Mouse (Mus musculus) erythroblast, adult 5-6 weeks (primary cell): ENCODE data around the gene Abca8b. TPM values are rescaled to one million over a fixed set of nuclear protein-coding genes. Genes with fewer than 3 reads are reported as not detected.
"Not testable (repeated sequence)": the region's sequence is repeated elsewhere in the genome, so short reads cannot be mapped to it uniquely, and the experiment has no call there.

Source experiments
- ATAC-seq: replicated peaks from 2 replicates; pipeline ENCODE4 v1.8.0; 2016; ENCODE audit warnings: moderate number of reproducible peaks, mild to moderate bottlenecking, moderate TSS enrichment, inconsistent platforms; ENCODE audit not compliant: poor library complexity, low FRiP score, severe bottlenecking
- total RNA-seq, 2 experiments: library from RNA; stranded (forward) in 1 of 2; stranded (reverse) in 1 of 2; fragments of 150-400 nt in 1 of 2; fragments of 200-764, 138-1000 nt in 1 of 2; gene quantifications; 2 replicates each; pipeline versions ENCODE4 v1.2.3 to v1.2.4; 2015 to 2017; ENCODE audit warnings: low replicate concordance in 2 of 2

Abca8b gene
- total RNA-seq, 2 experiments from 2014 or later = under 0.01 TPM; not detected in 1

DNA sequence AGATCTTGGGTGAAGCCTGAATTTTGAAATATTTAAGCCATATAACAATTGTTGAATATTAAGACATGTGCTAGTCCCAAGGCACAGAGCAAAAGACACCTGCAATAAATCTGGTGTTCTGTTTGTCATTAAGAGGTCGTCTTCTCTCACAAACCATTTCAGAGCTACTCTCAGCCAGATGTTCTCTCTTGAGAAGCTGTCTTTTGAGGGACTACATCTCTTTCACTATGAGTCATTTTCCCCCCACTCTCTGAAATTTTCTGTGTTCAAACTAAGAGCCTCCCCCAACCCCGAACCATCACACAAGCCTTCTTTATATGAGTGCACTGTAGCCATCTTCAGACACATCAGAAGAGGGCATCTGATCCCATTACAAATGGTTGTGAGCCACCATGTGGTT, 76.2 kb downstream of the Abca8b start:
- no peak for ATAC-seq

DNA sequence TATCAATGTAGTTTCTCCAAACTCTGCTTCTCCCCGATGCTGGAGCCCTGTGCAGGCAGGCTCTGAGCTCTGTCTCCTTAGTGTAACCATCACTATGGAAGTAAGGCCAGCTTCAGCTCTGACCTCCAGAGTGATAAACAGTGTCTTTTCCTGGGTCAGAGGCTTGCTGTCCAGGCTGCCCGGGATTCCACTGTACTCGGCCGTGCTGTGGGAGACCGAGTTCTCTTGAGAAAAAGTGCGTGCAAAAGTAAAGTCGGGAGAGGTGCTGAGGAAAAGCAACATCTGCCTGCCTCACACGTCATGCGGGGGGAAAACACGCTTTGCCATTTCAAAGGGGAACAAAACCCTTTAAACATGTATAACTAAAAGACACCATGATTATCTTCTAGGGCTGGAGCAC, 79.0 kb downstream of the Abca8b start:
- no peak for ATAC-seq

DNA sequence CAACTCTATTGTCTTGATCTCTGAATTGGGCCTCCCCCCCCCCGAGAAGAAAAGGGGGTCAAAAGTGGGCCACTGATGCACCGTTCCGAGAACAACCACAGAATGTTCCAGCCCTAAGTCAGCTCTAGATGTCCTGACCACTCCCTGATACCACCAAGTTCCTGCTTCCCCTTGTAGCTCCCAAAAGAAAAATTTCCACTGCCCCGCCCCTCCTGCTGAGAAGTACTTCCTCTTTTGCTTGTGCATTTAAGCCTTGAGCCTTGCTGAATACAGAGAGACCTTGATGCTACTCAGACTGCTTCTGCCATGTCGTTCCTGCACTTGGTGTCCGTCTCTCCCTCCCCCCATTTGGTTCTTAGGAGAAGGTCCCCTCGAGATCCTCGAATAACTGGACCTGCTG, 82.5 kb downstream of the Abca8b start:
- ATAC-seq = not testable (repeated sequence)

DNA sequence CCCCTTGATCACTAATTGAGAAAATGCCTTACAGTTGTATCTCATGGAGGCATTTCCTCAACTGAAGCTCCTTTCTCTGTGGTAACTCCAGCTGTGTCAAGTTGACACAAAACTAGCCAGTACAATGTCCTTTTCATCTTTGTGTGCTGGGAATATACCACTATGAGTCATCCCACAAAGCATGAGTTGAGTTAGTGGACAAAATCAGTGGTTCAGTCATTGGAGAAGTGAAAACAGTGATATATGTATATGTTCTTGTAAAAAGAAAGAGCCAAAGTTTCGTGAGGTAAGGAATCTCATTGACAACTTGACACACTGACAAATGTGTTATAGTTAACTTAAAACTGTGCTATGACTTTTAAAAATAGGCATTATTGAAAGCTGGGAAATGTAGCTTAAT, 83.5 kb downstream of the Abca8b start:
- not testable (repeated sequence) for ATAC-seq

DNA sequence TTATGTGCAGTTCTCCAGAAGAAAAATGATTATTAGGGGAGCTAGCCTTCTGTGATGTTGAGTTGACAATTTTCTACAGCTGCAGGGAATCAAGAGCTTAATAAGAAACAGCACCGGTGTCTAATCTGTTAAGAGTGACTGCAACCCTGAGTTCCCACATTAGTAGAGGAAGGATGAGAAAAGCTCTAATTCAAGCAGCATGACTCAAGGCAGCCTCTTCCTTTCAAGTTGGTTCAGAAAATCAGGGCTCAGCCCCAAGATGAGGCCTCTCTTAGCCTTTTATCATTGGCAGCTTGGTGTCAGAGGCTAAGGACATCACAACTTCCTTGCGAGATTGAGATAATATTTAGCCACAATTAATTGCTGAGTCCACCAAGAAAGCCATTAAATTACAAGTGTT, 85.8 kb downstream of the Abca8b start:
- no peak for ATAC-seq

DNA sequence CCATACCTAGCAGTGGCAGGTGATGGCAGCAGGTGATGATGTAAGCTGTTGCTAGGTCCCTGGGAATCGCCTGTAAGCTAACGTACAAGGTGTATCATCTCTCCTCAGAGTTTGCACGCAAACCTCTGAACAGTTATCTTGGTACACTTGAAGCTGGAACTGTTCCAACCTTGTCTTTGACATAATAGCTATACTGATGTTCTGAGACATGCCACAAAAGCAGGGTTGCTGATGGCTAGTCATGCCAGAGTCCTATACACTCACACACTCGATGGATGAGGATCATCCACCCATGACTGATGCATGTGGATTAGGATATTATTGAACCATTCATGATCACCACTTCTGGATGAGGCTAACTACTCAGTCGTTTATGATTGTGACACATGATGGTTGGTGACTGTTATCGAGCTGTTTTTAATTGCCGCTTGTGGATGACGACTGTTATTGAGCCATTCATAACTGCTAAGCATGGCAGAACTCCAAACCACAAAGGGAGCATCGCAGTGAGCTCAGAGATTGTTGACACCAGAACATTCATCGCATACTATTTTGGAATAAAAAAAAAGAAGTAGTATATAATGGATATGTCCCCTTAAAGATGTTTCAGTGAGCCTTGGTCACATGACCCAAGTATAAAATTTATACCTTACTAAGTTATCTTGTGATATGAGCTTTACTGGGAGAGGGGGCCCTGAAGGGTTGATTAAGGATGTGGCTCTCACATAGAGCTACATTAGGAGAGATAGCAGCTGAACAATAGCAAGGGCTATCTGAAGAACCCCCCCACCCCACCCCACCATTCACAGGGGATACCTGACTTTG, 87.2 kb downstream of the Abca8b start:
- ATAC-seq = no peak

DNA sequence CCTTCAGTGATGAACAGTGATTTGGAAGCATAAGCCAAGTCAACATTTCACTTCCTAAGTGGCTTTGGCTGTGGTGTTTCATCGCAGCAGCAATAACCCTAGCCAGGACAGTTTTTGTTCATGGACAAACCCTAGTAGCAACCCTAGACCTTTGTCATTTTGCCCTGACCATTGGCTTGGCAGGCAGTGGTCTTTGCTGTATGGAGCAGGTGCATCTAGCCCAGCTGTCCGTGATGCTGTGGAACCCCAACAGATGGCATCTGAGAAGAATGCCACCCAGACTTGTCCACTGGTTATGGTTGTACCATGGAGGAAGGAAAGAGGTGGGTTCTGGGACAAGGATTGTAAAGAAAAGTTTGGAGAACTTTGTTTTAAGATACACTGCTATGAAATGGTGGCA, 88.1 kb downstream of the Abca8b start:
- ATAC-seq = no peak

DNA sequence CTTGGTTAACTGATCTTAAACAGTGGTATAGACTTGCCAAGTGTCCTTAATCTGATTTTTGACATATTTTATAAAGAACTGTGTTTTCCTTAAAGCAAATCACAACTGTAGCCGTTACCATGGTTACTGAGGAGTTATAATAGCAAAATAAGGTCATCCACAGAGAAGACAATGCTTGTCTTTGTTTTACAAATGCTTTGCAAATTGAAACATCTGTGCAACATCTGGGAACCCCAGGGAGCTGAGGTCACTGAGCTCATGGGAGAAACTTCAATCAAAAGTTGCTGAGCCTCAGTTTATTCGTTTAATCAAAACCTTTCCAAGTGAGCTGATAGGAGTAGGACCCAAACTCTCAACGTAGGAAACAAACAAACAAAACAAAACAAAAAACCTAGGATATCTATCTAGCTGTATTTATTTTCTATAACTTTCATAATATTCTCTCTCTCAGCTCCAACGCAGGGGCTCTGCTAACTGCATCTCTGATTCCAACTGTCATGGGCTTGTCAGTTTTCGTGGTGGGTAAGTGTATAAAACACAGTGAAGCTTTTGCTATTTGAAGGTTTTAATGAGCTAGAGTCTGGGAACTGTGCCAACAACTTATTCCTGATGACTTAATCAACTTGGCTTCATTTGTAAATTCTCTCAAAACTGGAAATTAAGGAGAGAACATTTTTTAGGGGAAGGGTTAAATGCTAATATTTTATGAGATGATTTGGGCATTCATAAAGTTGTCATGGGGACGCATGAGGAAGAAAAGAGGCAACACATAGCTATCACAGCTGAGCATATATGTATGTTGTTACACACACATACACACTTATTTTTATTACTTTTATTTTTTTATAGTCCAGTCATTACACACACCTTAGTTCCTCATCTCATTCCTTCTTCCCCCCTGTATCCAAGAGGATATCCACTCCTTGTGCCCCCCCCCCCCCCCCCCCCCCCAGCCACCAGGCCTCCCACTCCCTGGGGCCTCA, 92.7 kb downstream of the Abca8b start:
- no peak for ATAC-seq

DNA sequence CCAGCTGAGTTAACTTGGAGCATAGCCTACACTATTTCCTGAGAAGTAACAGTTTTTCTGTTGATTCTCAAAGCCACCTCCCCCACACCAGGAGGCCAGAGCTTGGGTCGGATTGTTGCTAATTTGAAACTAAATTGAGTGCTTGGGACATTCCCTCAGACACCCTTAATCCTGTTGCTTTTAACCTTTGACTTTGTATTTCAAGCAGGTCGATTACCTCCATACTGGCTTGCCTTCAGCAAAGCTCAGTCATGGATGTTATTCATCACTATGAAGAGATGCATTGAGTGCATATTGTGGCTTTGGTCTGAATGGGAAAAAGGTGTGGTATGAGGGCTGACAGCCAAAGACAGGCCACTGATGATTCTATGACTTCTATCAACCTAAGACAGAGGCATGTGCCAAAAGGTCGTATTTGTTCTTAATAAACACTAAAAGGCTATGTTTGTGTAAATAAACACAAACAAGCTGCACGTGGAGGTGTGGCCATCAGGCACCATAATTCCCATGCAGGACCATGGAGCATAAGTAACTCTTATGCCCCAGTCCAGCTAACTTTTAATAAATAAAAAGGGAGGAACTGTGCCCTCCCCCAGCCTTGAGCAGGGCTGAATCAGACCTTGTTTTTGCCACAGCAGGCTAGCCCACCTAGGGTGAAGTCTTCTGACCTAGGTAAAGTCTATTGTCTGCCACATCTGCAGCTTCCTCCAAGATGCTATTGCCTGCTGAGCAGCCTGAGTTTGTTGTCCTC, 95.0 kb downstream of the Abca8b start:
- ATAC-seq = no peak

DNA sequence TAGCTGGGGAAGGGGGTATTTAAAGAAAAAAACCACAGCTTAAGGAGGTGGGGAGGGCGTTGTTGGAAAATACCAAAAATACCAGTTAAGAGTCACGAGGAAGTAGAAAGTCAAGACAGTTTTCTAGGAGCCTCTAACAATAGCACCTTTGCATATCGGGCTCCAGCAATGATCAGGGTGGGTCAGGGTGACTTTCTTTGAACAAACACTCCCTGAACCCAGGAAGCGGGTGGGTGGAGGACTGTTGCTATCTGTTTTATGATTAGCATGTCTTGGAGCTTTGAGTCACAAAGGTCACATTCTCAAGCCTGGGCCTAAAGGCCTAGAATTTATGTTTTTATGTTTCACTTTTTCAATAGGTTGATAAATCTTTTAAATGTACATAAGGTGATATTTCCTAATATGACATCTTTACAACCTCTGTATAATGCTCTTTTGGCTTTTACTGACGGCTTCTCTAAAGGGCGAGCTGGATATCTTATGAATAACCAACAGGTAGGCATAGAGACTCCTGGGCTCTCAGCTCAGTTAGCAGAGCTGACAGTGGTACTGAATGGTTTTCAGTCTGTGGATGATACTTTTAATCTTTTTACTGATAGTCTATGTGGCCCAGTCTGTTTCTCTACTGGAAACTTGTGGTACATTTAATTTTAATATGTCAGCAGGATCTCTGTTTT, 96.7 kb downstream of the Abca8b start:
- ATAC-seq = no peak

DNA sequence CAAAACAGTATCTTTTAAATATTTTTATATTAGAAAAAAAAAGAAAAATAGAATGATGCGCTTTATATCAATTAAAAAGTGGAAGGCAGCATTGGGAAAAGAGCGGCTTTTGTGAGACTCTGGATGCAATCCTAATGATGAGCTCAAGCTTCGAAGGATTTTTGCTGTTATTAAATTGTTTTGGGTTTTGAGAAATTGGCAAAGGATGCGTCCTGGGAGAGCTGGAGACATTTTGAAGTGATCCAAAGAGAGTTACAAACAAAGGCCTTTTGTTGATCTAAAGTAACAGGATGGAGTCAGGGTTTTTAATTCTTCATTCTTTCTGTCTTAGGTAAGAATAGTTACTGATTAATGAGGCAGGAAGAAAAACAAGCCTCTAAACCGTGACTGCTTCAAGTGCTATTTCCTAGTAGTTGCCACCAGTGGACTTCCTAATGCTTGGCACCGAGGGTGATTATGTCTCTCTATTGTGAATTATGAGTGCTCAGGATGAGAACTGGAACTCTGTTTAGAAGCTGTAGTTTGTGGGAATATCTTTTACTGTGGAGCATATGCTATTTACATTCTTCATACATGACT, 99.6 kb downstream of the Abca8b start:
- ATAC-seq = no peak

DNA sequence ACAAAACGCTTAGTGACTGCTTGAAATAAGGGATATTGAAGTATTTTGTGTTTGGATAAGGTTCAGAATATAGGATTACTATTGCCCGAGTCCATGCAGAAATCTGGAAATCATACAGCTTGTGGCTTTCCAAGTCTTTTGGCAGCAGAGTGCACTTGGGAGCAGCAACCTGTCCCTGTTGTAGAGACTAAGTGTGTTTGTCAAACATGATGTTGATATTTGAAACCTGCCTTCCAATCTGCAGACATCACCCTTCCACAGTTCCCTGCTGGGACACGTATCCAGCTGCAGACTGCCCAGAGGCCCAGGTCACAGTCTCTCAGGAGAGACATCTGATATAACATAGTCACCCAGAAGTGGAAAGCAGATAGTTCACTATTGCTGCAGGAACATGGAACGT, 100.1 kb downstream of the Abca8b start:
- ATAC-seq = no peak

DNA sequence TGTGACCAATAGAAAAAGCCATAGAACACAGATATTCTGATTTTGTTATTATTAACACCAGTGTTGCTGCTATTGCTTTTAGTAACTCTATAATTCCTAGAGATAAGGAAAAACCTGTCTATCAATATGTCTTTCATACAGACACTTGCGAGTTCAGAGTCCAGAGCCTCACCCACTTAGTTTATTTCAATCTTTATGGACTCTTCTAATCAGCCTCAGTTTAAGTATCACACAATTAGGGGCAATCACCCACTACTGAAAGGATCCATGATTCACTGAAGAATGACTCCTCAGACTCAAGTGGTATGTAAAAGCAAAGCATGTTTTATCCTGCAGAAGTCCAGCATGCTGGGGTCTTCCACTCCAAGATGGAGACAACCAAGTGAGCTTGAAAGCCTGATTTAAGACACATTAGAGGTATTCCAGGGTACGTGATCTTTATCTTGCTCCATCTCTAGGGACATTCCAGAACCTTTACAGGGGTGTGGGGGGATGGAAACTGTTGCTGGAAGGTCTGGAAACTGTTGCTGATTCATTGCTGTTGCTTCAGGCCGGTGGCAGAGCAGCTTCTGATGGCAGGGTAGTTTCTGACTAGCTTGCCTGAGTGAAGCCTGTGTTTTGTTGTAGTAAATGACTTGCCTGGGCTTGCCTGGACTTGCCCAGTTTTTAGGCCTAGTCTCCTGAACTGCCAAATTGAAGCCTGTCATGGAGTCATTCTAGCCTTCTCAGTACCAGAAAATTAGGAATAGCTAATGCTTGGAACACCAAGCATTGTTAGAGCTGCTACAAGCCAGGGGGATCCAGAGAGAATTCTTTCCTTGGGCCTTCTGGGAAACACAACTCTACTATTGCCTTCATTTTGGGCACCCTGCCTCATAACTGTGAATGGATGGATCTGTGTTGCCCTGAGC, 101.5 kb downstream of the Abca8b start:
- no peak for ATAC-seq

DNA sequence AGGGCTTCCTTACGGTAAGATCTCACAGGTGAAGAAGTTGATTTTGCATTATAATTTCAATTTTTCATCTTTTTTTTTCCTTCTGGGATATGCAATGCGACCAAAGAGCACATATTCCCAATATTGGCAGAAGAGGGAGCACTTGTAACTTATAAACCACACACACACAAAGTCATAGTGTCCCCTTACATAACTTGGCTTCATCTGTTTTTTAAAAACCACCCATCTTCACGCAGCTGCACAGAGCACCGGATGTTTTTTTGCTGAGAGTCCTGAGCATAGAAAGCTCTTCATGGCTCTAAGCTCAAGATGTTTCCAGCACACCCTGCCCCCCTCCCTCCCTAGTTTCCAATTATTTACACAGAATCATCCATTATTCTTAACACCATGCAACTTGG, 103.7 kb downstream of the Abca8b start:
- no peak for ATAC-seq

DNA sequence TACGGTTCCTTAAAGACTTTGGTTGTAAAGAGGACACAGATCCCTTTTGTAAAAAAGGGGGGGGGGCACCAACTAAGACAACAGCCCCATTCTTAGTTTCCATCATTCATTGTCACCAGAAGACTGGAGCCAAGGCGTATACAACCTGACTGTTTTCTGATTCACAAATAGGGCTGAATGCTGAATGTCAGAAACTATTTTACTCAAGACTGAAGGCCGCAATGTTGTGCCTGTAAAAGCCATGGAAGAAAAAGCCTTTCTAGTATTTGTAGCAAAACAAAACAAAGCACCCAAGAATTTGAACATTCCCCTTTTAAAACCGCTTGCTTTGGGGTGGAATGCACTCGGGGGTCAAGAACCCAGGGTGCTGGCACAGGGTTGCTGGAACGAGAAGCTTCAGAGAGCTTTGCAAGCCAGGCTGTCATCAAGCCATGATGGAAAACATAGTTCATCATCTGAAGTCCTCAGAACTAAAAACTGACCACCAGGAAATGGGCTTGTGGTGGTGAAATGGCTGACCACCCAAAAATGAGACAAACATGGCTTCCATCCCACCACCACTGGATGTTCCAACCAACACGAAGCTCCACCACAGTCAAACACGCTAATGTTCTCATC, 104.2 kb downstream of the Abca8b start:
- ATAC-seq = no peak

DNA sequence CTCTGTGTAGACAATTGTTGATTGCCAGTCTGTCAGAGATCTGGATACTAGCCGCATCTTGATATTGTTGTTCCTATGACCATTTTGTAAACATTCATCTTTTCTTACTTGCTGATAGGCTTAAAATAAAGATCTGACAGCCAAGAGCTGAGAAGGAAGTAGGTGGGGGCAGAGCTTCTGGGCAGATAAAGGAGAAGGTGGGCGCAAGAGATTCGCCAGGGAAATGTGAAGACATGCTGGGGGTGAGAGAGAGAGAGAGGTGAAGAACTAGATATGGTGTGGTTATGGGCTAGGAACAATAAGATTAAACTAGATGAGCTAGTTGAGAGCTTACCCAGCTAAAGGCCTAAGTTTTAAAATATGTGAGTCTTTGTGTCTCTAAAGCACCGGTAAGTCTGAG, 106.0 kb downstream of the Abca8b start:
- no peak for ATAC-seq

DNA sequence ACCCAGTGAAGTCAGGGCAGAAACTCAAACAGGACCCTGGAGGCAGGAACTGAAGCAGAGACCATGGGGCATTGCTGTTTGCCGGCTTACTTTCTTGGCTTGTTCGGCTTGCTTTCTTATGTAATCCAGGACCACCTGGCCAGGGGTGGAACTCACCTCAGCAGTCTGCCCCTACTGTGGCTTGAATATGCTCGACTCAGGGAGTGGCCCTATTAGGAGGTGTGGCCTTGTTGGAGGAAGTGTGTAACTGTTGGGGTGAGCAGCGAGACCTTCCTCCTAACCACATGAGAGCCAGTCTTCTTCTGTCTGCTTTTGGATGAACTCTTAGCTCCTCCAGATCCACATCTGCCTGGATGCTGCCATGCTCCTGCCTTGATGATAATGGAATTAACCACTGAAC, 108.9 kb downstream of the Abca8b start:
- ATAC-seq = no peak

DNA sequence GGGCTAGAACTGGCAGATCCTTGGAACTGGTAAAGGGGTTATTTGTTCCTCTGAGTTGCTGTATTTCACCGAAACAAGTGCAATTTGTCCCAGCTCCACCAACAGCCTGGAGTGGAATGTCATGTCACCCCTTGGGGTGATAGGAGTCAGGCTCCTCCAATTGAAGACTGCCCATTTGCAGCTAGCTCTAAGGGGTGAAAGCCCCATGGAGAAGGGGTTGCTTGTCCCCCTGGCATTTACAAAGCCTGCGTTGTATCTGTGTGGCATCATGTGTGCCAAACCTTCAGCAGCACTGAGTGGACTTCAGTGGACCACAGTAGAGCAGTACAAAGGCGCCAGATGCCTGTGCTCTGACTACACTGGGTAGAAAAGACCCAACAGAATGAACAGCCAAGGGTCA, 110.1 kb downstream of the Abca8b start:
- ATAC-seq = no peak
